Mouse (Mus musculus) forebrain, embryonic 13.5 days (tissue): Measurements from ENCODE around the gene Trim17. TPM values are rescaled to one million over a fixed set of nuclear protein-coding genes. Genes with fewer than 3 reads are reported as not detected.

Source experiments
- ATAC-seq: fragments of 200-750 bp; cut with Nextera tagmentation; 2 replicates; pipeline ENCODE4 v1.8.0; 2017
- H3K27ac ChIP-seq: fragments of 300-500 bp; sonication (generic); 2 replicates; pipeline ENCODE4 v1.5.1; 2015; ENCODE audit warnings: inconsistent platforms, mild to moderate bottlenecking, moderate library complexity
- H3K27me3 ChIP-seq: fragments of 300-500 bp; sonication (generic); 2 replicates; pipeline ENCODE4 v1.6.1; 2015; ENCODE audit warnings: mild to moderate bottlenecking, inconsistent platforms
- H3K36me3 ChIP-seq: fragments of 300-500 bp; sonication (generic); 2 replicates; pipeline ENCODE4 v1.6.1; 2015; ENCODE audit warnings: mild to moderate bottlenecking, inconsistent platforms; ENCODE audit not compliant: poor library complexity, severe bottlenecking
- H3K4me1 ChIP-seq: fragments of 300-500 bp; sonication (generic); 2 replicates; pipeline ENCODE4 v1.6.1; 2015; ENCODE audit warnings: inconsistent platforms
- H3K4me2 ChIP-seq: fragments of 300-500 bp; sonication (generic); 2 replicates; pipeline ENCODE4 v1.6.1; 2015; ENCODE audit warnings: inconsistent platforms, mild to moderate bottlenecking, moderate library complexity
- H3K4me3 ChIP-seq: fragments of 300-500 bp; sonication (generic); 2 replicates; pipeline ENCODE4 v1.5.1; 2015; ENCODE audit warnings: mild to moderate bottlenecking, inconsistent platforms
- H3K9ac ChIP-seq: fragments of 300-500 bp; sonication (generic); 2 replicates; pipeline ENCODE4 v1.6.1; 2015; ENCODE audit warnings: mild to moderate bottlenecking, inconsistent platforms
- H3K9me3 ChIP-seq: fragments of 300-500 bp; sonication (generic); replicated peaks from 2 replicates; pipeline ENCODE4 v1.6.1; 2016; ENCODE audit warnings: inconsistent platforms
- WGBS: fragments of 180-500 bp; shearing (Covaris S2); methylation state at CpG from one replicate; pipeline ENCODE4 v1.1.7; 2015; 5-methylcytosine and 5-hydroxymethylcytosine counted together
- polyA plus RNA-seq: library from polyadenylated mRNA; unstranded; fragments of >200 nt; fragmentation: Nextera tagmentation; extraction: Ambion mirVana; gene quantifications from 2 replicates; pipeline ENCODE4 v1.2.1, GENCODE M21; 2015

Gene Trim17
- polyA plus RNA-seq, 1 experiment from 2014 or later: 0.96 TPM

DNA sequence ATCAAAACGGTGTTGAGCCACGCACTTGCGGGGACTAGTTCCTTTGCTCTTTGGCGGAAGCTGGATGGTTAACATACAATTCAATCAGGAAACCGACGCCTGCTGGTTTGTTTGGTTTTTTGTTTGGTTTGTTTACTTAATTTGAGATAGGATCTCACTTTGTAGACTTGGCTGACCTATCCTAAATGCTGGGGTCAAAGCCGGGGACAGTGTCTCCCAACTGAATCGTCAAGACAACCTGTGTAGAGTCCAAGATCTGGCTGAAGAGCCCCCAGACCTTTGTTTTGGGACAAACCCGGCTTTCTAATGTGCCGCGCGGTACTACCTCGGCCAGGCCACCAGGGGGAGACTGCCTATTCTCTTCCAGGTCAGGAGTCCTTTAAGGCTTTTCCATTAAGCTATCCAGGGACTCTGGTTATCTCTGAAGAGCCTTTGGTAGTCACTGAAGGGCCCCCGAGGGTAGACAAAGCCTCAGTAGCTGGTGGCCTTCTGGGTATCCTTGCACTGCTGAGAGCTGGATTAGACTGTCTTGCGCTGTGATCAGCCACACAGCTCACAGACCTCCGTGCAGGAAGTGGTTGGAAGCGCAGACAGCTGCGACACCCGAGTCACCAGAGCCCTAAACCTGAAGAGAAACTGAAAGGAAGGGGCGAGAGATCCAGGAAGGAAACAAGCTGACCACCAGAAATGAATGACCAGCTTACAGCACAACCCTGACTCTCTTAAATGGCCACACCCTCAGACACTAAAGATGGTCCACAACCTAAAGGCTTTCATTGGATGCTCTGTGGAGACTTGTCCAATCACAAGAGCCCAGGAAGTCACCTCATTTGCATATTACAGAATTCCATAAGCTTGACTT lies 26.5 kb upstream of the Trim17 start:
- H3K27me3 ChIP-seq: no peaks in the 10 kb centered on the region
- 0 out of 2 replicates have a peak overlapping the region, but pooled peaks have one; percentile 42 for H3K27ac ChIP-seq
- peaks cover 26% of the 10 kb centered on the region for H3K36me3 ChIP-seq
- H3K4me1 ChIP-seq: 0 out of 2 replicates have a peak, but pooled peaks cover 4% of the 10 kb centered on the region
- H3K4me2 ChIP-seq: peak overlapping the region; percentile 36; the same call in 1 of the 2 replicates
- WGBS: 35% methylated on average over 20 of the region's 20 CpGs
- H3K4me3 ChIP-seq: peak overlapping the region; percentile 1; the same call in 1 of the 2 replicates
- ATAC-seq: peak; percentile 71
- H3K9ac ChIP-seq: no peak overlapping the region
- H3K9me3 ChIP-seq: no peaks in the 10 kb centered on the region

DNA sequence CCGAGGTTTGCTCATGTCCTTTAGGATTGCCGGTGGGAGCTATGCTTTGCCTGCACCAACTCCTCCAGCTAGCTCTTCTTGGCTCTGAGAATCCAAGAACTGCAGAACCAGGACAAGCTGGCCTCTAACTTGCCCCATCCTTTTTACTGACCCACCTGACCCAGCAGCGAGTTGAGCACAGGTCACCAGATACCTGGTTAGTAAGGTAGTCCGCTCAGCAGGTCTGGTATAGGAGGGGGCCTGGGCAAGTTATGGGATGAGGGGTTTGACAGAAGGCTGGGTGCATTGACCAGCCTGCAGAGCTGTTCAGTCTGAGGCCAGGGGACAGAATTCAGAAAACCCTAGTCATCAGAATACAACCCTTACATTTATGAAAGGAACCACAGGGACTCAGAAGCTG lies 25.4 kb upstream of the Trim17 start:
- ATAC-seq: peak; percentile 19; the same call in 1 of the 2 replicates
- Histone ChIP-seq H3K27me3 (no peaks in the 10 kb centered on the region), H3K4me1 (0 out of 2 replicates have a peak, but pooled peaks cover 4% of the 10 kb centered on the region), H3K4me2 (no peak overlapping the region), H3K36me3 (peaks cover 36% of the 10 kb centered on the region), H3K4me3 (no peak overlapping the region), H3K27ac (no peak overlapping the region), H3K9ac (no peak overlapping the region), H3K9me3 (no peaks in the 10 kb centered on the region)
- 89% methylated on average over 4 of the region's 4 CpGs for WGBS

DNA sequence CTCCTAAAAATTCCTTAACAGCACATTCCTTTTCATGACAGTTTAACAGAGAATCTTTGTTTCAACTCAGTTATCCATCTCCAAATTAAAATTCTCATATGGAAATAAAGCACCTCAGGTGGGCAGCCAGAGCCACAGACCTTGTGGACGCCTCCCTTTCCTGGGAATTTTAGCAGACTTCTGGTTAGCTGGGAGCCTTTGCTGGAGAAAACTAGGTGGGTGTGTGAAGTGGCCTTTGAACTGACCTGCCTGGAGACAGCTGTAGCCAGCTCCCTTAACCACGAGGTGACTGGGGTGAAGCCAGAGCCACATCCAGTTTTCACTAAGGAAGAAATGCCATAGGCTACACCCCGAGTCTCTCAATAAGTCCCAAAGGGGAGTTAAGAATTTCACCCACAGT lies 24.8 kb upstream of the Trim17 start:
- Histone ChIP-seq H3K4me1 (0 out of 2 replicates have a peak, but pooled peaks cover 4% of the 10 kb centered on the region), H3K27ac (no peak overlapping the region), H3K4me2 (no peak overlapping the region), H3K4me3 (no peak overlapping the region), H3K27me3 (no peaks in the 10 kb centered on the region), H3K36me3 (peaks cover 42% of the 10 kb centered on the region), H3K9me3 (no peaks in the 10 kb centered on the region), H3K9ac (no peak overlapping the region)
- 55% methylated on average over 3 of the region's 3 CpGs for WGBS
- no peak for ATAC-seq

DNA sequence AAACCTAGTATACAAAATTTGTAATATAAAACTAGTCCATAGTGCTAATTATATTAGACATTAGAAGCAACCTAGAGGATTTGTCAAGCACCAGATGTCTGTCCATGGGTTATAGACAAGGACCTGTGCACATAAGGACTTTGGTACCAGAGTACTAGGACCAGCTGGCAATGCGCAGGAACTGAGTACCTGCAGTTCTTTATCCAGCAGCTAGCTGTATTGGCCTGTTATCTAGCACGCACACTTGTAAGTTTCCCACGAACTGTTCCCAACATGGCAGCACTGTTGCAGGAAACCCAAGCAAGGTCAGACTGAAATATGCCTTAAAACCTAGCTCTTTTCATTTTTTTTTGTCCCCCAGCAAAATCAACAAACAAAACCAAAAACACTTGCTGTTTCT lies 24.2 kb upstream of the Trim17 start:
- Histone ChIP-seq H3K9me3 (no peaks in the 10 kb centered on the region), H3K27me3 (no peaks in the 10 kb centered on the region), H3K4me1 (0 out of 2 replicates have a peak, but pooled peaks cover 4% of the 10 kb centered on the region), H3K4me3 (no peak overlapping the region), H3K36me3 (peaks cover 47% of the 10 kb centered on the region), H3K27ac (no peak overlapping the region), H3K9ac (no peak overlapping the region), H3K4me2 (no peak overlapping the region)
- ATAC-seq: no peak
- 94% methylated on average over 3 of the region's 3 CpGs for WGBS

DNA sequence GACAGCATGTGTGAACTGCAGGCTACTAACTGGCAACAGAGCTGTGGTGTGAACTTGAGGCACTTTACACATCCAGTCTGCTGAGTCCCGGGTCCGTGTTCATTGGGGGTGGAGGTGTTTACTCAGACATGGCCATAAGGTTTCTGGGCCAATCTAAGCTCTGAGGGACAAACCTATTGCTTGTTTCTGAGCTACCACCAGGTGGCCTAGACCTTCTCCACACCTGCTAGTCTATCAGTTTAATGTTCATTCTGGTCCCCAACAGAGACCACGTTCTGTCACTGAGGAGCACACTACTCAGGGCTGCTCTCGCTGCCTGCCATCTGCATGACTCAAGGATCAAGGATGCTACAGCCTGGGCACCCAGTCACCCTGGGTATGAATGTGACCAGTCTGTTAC lies 22.9 kb upstream of the Trim17 start:
- no peak overlapping the region for H3K9ac ChIP-seq
- H3K27ac ChIP-seq: no peak overlapping the region
- H3K4me1 ChIP-seq: peaks cover 14% of the 10 kb centered on the region
- peaks cover 59% of the 10 kb centered on the region for H3K36me3 ChIP-seq
- H3K9me3 ChIP-seq: no peaks in the 10 kb centered on the region
- no peak overlapping the region for H3K4me3 ChIP-seq
- no peaks in the 10 kb centered on the region for H3K27me3 ChIP-seq
- H3K4me2 ChIP-seq: no peak overlapping the region
- 78% methylated on average over 4 of the region's 4 CpGs for WGBS
- ATAC-seq: no peak

DNA sequence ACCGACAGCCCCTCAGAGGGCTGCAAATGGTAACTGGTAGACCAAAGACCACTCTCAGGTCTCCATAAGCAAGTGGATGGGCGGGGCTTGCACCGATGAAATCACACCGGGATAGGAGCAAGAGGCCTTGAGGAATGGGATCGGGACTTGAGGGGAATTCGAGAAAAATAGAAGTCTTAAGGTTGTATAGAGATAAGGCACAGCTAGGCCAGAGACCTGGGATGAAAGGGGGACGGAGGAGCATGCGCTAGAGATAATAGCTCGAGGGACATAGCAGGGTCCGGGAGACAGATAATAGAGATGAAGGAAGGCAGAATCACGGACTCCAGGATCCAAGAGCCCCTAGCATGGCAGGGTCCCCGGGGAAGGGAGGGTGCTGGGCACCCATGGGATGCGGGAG lies 16.6 kb upstream of the Trim17 start:
- Histone ChIP-seq H3K4me3 (peak overlapping the region; percentile 98), H3K4me1 (peaks cover 29% of the 10 kb centered on the region), H3K36me3 (peaks cover 41% of the 10 kb centered on the region), H3K27ac (peak overlapping the region; percentile 97), H3K4me2 (peak overlapping the region; percentile 81), H3K27me3 (no peaks in the 10 kb centered on the region), H3K9ac (peak overlapping the region; percentile 100), H3K9me3 (no peaks in the 10 kb centered on the region)
- under 1% methylated on average over 13 of the region's 13 CpGs for WGBS
- ATAC-seq: no peak

DNA sequence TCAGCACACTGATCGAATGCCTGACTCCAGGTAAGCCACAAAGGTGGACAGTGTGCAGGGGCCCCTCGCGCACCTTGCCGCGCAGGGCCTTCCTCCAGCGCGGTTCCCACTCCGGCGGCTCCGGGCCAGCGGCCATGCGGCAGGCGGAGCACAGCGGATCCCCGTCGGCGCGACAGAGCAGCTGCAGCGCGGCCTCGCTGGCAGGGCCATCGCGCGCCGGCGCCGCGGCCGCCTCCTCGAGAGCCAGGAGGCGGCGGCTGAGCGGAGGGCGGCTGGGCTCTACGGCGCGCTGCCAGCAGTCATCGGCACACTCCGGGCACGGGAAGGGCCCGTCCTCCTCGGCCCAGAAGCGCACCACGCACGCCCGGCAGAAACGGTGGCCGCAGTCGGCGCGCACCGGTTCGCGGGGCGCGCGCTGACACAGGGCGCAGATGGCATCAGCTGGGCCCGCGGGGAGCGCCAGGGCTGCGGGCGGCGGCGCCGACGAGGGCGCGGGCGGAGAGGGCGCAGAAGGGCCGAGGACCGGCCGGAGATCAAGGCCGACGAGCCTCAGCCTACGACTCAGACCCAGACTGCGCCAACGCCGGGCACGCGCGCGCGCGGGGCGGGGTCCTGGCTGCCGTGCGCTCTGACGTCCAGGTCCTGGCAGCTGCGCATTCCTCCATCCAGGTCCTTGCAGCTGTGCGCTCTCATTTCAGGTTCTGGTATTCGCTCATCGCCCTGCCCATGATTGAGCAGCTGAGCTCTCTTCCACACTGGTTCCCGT lies 16.0 kb upstream of the Trim17 start, which contains the start of gene Rnf187:
Rnf187 (minus strand) TSS at position 595 of the 766 bp plus-strand sequence.
- peaks cover 29% of the 10 kb centered on the region for H3K4me1 ChIP-seq
- peak within 1 kb of the TSS; percentile 81 for H3K4me2 ChIP-seq
- peak within 1 kb of the TSS; percentile 100 for H3K9ac ChIP-seq
- peak within 1 kb of the TSS; percentile 98 for H3K4me3 ChIP-seq
- no peaks in the 10 kb centered on the region for H3K9me3 ChIP-seq
- peak within 1 kb of the TSS; percentile 97 for H3K27ac ChIP-seq
- H3K36me3 ChIP-seq: peaks cover 35% of the 10 kb centered on the region
- WGBS: under 1% methylated on average over 70 of the region's 95 CpGs
- peak; percentile 98 for ATAC-seq
- no peaks in the 10 kb centered on the region for H3K27me3 ChIP-seq

DNA sequence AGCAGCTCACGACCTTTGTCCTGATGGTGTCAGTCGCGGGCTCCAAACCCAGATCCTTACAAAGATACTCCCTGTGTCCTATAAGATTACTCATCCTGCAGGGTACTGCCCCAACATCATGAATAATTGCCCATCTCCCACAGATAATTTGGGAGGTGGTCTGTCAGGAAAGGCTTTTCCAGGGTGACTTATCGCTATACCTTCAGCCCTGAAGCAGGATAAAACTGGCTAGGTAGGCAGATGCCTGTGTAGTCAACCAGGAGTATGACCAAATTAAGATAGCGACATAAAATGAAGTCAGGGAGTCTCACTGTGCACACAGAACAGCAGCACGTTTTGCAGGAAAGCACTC lies 15.4 kb upstream of the Trim17 start:
- WGBS: 20% methylated on average over 6 of the region's 6 CpGs
- Histone ChIP-seq H3K4me2 (peak overlapping the region; percentile 81), H3K4me3 (peak overlapping the region; percentile 98)

DNA sequence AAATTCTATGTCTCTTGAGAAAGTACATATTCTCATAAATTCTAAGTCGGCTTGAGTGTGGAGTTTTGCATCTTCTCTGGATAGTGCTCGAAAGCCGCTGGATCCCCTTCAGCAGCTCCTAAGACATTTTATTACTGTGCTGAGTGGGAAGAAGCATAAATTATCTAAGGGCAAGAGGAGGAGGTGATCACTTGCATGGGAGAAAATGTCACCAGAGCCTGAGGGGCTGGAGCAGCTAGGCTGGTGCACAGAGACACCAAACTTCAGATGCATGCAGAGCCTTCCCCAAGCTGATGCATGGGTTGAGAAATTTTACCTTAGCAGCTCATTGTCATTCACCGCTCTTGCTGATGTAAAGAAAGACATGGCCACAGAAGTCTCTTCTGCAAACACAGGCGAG lies 10.3 kb upstream of the Trim17 start:
- ATAC-seq: no peak
- no peaks in the 10 kb centered on the region for H3K36me3 ChIP-seq
- H3K4me2 ChIP-seq: no peak overlapping the region
- H3K9me3 ChIP-seq: no peaks in the 10 kb centered on the region
- WGBS: 82% methylated on average over 5 of the region's 5 CpGs
- H3K9ac ChIP-seq: no peak overlapping the region
- peaks cover 12% of the 10 kb centered on the region for H3K4me1 ChIP-seq
- no peaks in the 10 kb centered on the region for H3K27me3 ChIP-seq
- H3K27ac ChIP-seq: no peak overlapping the region
- no peak overlapping the region for H3K4me3 ChIP-seq

More for the DNA sequence above, 15.4 kb upstream of the Trim17 start:
- no peaks in the 10 kb centered on the region for H3K27me3 ChIP-seq
- peak overlapping the region; percentile 97 for H3K27ac ChIP-seq
- ATAC-seq: no peak
- H3K4me1 ChIP-seq: peaks cover 29% of the 10 kb centered on the region
- peaks cover 30% of the 10 kb centered on the region for H3K36me3 ChIP-seq
- H3K9ac ChIP-seq: peak overlapping the region; percentile 100
- H3K9me3 ChIP-seq: no peaks in the 10 kb centered on the region

DNA sequence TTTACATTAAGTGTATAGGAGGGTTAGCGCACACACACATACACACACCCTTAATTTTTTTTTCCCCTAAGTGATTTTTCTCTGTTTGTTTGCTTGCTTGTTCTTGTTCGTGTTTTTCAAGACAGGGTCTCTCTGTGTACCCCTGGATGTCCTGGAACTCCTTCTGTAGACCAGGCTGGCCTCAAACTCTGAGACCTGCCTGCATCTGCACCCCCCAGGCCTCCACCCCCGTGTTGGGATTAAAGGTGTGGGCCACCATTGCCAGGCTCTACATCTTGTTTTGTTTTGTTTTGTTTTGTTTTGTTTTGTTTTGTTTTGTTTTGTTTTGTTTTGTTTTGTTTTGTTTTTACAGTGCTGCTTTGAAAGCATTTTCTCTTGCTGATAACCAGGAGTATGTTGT lies 7.2 kb upstream of the Trim17 start:
- ATAC-seq: no peak
- H3K4me3 ChIP-seq: peak overlapping the region; percentile 70; the same call in 1 of the 2 replicates

DNA sequence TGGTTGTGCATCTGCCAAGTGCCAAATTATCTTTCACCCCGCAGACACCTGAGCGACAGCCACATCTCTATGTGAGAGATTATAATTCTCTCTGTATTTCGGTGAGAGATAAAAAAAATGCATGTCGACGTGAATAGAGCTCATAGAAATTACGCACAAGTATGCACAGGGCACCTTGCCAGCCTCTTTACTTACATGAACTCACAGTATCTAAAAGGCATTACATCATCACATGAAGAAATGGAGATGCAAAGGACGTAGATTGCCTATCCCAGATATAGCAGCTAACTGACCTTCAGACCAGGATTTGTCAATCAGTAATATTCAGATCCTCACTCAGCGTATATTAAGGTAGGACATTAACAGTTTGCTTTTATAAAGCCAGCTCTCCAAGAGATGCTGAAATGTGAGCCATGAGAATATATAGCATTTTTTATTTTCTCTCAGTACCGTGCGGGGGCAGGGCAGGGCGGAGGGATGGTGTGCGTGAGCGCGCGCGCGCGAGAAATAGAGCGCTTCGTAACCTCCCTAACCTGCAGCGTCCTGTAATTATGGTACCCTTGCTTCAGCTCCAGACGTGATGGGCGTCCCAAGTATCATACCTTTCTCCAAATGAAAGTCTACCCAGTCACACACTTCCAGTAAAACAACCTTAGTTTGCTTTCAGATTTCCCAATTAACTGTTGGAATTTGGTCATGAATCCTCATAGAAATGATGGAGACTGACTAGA lies 6.5 kb upstream of the Trim17 start:
- peak overlapping the region; percentile 100 for H3K27ac ChIP-seq
- 9% methylated on average over 23 of the region's 23 CpGs for WGBS
- H3K4me2 ChIP-seq: peak overlapping the region; percentile 70
- H3K36me3 ChIP-seq: no peaks in the 10 kb centered on the region
- H3K9me3 ChIP-seq: no peaks in the 10 kb centered on the region
- H3K27me3 ChIP-seq: no peaks in the 10 kb centered on the region
- peak overlapping the region; percentile 70 for H3K4me3 ChIP-seq
- peaks cover 34% of the 10 kb centered on the region for H3K4me1 ChIP-seq
- H3K9ac ChIP-seq: peak overlapping the region; percentile 73
- peak; percentile 67 for ATAC-seq

More for the DNA sequence above, 7.2 kb upstream of the Trim17 start:
- Histone ChIP-seq H3K36me3 (no peaks in the 10 kb centered on the region), H3K27ac (peak overlapping the region; percentile 100), H3K9me3 (no peaks in the 10 kb centered on the region), H3K4me1 (peaks cover 31% of the 10 kb centered on the region), H3K9ac (peak overlapping the region; percentile 73), H3K27me3 (no peaks in the 10 kb centered on the region), H3K4me2 (peak overlapping the region; percentile 70)
- WGBS: 83% methylated on average over 3 of the region's 3 CpGs
